Mouse (Mus musculus): ENCODE measurements around the gene Rab34.

The Rab34 gene

GRCm38 (mm10) chr11:78213086-78213817 lies 25.0 kb downstream of the Rab34 start:
- in situ Hi-C loops (cut with MboI, MseI) = loop anchor here (10.0 kb wide), 1 partner anchor 1812 kb away; no protein-coding TSS in a partner anchor

DNA sequence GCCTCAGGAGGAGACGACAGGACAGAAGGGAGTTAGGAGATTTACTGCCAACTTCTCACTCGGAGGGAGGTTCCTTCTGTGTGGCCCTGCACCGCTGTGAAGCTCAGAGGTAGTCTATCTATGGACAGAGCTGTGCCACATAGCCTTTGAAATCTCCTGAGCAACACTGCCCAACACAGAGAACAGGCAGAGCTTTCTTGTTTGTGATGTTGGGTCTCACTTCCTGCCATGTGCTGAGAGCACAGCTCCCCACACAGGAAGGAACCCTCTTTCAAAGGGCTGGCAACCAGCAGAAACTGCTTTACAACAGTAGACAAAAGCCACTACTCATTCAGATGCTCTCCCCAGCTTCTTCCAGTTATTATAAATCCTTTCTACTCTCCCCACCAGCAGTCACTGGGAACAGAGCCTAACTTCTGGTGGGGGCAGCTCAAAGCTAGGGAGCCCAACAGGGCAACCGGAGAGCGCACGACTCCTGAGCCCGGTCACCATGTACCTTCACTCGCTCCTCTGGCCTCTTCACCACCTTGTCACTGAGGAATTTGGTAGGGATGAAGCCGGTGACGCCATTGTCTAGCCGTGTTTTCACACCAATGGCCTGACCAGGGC lies 27.6 kb downstream of the Rab34 start:
- in situ Hi-C loops (cut with MboI, MseI) = loop anchor here (10.0 kb wide), 1 partner anchor 1809 kb away; no protein-coding TSS in a partner anchor

DNA sequence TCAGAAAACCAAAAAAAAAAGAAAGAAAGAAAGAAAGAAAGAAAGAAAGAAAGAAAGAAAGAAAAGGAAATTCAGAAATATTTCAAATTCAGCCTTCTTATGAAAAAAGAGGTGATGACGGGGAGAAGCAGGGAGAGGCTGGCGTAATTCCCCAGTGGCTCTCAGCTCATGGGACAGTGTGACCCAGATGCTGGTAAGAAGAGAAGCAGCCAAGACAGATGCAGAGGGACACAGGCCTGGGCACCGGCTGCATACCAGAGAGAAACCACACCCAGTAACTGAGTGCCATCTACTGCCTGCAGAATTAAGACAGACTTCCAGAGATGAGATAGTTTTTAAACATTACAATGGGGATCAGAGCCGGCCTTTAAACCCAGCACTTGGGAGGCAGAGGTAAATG lies 35.4 kb downstream of the Rab34 start:
- in situ Hi-C loops (cut with MboI, MseI) = no loop called here

DNA sequence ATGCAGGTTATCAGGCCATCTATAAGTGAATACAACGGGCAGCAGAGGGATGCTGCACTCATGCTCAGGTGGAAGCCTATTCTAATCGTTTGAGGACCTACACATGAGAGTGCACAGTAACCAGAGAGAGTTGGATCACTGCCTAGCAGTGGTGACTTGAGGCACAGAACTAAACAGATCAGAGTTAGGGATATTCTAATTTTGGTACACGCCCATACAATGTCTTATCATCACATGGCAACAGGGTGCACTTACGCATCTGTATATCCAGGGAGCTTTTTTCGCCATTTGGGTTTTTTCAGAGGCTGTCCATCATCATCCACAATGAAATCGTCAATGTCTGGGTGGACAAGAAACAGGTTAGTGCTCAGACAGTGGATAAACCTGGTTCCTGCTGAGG lies 43.3 kb downstream of the Rab34 start:
- in situ Hi-C loops (cut with MboI, MseI) = loop anchor here (5.0 kb wide), 1 partner anchor 41 kb away; no protein-coding TSS in a partner anchor

- in situ Hi-C loops (cut with MboI, MseI) = loop anchor here (5.0 kb wide), 1 partner anchor 63 kb away; the partner anchor contains the start of genes Nek8 and Tlcd1
Measured at GRCm38 (mm10) chr11:78240193-78240857, 52.1 kb downstream of the Rab34 start.

All from T-helper 2 cell (primary cell).